Mouse (Mus musculus): ENCODE measurements at regions not wholly inside any gene's neighbourhood (a gene's known extent, or its start where the extent isn't known, plus 50 kb on each side); places are given as distances from the start of the nearest gene placed in this dataset.
"Not testable (repeated sequence)": the region's sequence is repeated elsewhere in the genome, so short reads cannot be mapped to it uniquely, and the experiment has no call there.

GRCm38 (mm10) chr14:36155757-36156156, 61.0 kb downstream of the 4930474N05Rik start:
- DNase-seq (ENCODE audit: low read depth, low spot score), result no peak

GRCm38 (mm10) chr14:36156175-36156574, 61.5 kb downstream of the 4930474N05Rik start:
- no peak for DNase-seq (ENCODE audit: low read depth, low spot score)

GRCm38 (mm10) chr14:36183701-36184100, 89.0 kb downstream of the 4930474N05Rik start:
- no peak for DNase-seq (ENCODE audit: low read depth, low spot score)

- DNase-seq (ENCODE audit: low read depth, low spot score), result no peak
Observed at GRCm38 (mm10) chr14:36196517-36196916, 101.8 kb downstream of the 4930474N05Rik start.

- no peak for DNase-seq (ENCODE audit: low read depth, low spot score)
Observed at GRCm38 (mm10) chr14:36198396-36198795, 103.7 kb downstream of the 4930474N05Rik start.

- no peak for DNase-seq (ENCODE audit: low read depth, low spot score)
Observed at GRCm38 (mm10) chr14:36203855-36204254, 109.1 kb downstream of the 4930474N05Rik start.

GRCm38 (mm10) chr14:36212830-36213229, 118.1 kb downstream of the 4930474N05Rik start:
- peak; percentile 29 for DNase-seq (ENCODE audit: low read depth, low spot score)

GRCm38 (mm10) chr14:36245849-36246248, 151.1 kb downstream of the 4930474N05Rik start:
- DNase-seq (ENCODE audit: low read depth, low spot score), result no peak

GRCm38 (mm10) chr14:36262126-36262525, 167.4 kb downstream of the 4930474N05Rik start:
- peak; percentile 18 for DNase-seq (ENCODE audit: low read depth, low spot score)

- no peak for DNase-seq (ENCODE audit: low read depth, low spot score)
Observed at GRCm38 (mm10) chr14:36283825-36284414, 189.2 kb downstream of the 4930474N05Rik start.

GRCm38 (mm10) chr14:36288697-36289286, 194.1 kb downstream of the 4930474N05Rik start:
- no peak for DNase-seq (ENCODE audit: low read depth, low spot score)

- no peak for DNase-seq (ENCODE audit: low read depth, low spot score)
Observed at GRCm38 (mm10) chr14:36310324-36310723, 215.6 kb downstream of the 4930474N05Rik start.

- DNase-seq (ENCODE audit: low read depth, low spot score), result not testable (repeated sequence)
Observed at GRCm38 (mm10) chr14:36314673-36315072, 220.0 kb downstream of the 4930474N05Rik start.

- DNase-seq (ENCODE audit: low read depth, low spot score), result no peak
Observed at GRCm38 (mm10) chr14:36316418-36317111, 221.8 kb downstream of the 4930474N05Rik start.

- DNase-seq (ENCODE audit: low read depth, low spot score), result no peak
Observed at GRCm38 (mm10) chr14:36328258-36328891, 233.7 kb downstream of the 4930474N05Rik start.

GRCm38 (mm10) chr14:36340832-36341231, 246.1 kb downstream of the 4930474N05Rik start:
- DNase-seq (ENCODE audit: low read depth, low spot score), result no peak
